Mouse (Mus musculus) adrenal gland, adult 18-20 months (tissue): ENCODE measurements around the gene U2af2. TPM values are rescaled to one million over a fixed set of nuclear protein-coding genes. Genes with fewer than 3 reads are reported as not detected.

Source experiments
- DNase-seq, 2 experiments: peaks; one replicate each; pipeline ENCODE4 v3.0.0; 2021 to 2022; ENCODE audit warnings: low spot score in 2 of 2
- total RNA-seq, 2 experiments: library from RNA; stranded (reverse); gene quantifications; 1 replicate in 1 of 2; 2 replicates in 1 of 2; pipeline ENCODE4 v1.2.3; 2021

Gene U2af2
- total RNA-seq, 2 experiments from 2014 or later: 145 to 156 TPM

DNA sequence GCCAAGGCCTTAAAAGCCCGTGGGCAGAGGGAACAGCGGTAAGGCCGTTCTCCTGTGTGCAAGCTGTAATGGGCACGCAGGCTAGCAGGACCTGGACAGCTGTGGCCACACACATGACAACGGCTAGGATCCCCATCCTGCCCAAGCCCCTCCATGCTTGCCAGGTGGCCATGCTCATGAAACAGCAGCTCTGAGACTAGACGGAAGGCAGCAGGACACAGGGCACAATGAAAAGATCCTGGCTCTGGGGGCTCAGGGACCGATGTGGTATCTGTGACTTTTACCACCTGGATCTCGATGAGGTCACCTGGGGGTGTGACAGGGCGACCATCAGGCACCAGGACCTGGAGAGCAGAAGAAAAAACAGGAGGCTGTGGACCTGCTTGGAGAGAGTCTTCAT lies 25.8 kb upstream of the U2af2 start:
- no peak for DNase-seq

DNA sequence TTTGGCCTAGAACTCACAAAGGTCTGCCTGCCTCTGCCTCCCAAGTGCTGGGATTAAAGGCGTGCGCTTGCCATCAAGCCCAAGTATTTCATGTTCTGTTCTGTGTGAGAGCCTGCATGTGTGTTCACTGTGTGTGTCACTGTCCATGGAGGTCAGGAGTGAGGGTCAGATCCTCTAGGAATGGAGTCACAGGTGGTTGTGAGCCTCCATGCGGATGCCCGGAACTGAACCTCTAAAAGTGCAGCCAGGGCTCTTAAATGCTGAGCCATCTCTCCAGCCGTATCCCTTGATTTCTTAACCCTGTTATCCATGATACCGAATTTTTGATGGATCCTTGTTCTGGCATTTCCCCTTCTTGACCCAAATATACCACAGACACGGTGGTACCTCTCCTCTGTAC lies 24.9 kb upstream of the U2af2 start:
- DNase-seq: no peak

DNA sequence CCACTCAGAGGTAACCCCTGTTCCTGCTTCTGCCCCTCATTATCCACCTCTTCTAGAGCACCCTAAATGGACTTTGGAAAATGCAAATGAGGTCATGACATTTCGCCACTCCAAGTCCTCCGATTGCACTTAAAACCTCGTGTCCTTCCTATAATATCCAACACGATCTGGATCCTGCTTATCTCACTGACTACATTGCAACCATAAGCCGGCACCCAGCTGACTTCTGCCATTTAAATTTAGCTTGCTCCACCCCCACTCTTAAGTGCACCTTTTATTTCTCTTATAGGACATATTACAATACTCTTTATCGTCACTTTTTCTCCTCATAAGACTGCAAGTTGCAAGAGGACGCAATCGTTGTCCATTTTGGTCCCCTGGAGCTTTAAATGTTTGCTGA lies 24.5 kb upstream of the U2af2 start:
- no peak for DNase-seq

DNA sequence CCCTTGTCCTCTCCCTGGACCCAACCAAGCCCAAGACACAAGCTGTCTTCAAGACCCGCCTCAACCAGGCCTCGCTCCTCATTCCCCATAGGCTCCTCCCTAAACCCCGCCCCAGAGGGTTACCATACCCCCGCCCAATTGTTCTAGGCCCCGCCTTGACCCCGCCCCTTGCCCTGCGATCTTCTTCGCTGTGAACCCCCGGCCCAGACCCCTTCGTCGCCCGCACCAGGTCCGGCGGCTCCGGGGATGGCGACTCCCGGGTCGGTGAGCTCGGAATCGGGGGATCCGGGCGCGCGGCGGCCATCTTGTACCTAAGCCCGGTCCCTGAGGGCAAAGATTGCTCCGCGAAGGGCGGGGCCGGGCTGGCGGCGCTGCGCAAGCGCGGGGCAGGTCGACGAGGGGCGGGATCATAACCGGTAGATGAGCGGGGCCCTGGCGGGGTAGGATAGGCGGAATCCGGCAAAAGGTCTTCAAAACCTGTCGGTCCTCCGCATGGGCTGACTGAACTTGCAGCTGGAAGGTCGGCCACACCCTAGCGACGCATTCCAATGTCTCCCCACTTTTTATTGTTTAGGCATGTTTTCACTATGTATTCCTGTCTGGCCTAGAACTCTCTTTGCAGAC lies 23.7 kb upstream of the U2af2 start, which contains the start of gene Zfp784:
Gene Zfp784 (minus strand): TSS at position 338 of the 624 bp plus-strand sequence.
- peak; percentile 91 to 92 for DNase-seq

DNA sequence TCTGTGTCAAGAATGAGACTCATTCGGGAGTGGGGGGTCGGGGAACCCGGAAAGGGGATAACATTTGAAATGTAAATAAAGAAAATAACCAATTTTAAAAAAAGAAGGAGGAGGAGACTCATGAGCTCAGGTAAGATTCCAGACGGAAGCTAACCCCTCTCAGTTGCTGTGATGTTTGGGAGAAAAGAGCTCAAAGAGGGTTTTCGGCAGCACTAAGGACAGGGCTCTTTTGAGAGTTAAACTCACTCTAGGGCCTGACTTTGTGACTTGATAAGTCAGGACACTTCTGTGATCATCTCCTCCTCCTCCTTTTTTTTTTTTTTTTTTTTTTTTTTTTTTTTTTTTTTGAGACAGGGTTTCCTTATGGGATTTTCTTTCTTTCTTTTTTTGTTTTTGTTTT lies 23.0 kb upstream of the U2af2 start:
- DNase-seq: no peak

DNA sequence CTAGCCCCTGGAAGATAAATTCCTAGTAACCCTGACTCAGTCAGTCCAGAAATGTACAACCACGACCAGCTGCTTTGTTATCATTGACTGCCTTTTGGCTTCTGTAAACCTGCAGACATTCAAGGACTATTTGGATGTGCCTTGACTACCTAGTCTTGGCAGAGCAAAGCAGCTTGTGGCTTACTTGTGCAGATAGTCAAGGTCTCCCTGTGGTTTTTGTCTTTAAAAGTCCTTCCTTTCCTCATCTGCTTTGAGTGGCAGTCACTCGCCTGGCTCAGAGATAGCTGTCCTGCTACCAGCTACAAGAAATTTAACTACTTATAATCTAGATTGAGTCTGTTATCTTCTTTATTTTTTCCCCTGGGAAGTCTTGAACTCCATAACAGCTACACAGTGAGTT lies 17.0 kb upstream of the U2af2 start:
- no peak for DNase-seq

DNA sequence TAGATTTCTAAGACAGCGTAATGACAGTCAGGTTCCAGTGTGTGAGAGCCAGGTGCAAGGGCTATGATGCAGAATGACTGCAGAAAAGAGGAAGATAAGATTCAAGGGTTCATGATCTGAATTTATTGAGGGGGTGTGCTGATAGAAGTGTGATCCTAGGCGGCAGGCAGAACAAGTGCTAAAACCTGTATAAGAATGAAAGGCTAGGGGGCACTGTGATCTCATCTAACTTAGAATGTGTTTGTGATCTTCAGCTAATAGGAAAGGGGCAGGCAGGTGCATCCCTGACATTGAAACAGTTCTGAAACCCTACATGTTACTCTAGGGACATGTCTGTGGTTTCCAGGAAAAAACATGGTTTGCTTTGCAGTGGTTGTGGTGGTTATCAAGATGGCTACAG lies 15.8 kb upstream of the U2af2 start:
- no peak for DNase-seq

DNA sequence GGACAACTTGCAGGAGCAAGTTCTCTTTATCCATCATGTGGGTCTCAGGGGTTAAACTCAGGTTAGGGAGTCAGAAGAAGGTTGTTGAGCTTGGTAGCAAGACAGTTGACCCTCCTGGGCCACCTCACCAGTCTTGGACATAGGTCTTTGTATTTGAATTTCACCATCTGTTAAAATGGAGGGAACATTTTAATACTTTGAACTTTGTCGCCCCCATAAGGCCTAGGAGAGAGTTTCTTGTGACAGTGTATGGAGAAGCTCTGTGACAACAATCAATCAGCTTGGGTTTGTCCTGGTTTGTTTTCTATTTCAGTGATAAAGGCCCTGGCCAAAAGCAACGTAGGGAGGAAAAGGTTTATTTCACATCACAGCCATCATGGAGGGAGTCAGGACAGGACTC lies 14.6 kb upstream of the U2af2 start:
- no peak for DNase-seq

DNA sequence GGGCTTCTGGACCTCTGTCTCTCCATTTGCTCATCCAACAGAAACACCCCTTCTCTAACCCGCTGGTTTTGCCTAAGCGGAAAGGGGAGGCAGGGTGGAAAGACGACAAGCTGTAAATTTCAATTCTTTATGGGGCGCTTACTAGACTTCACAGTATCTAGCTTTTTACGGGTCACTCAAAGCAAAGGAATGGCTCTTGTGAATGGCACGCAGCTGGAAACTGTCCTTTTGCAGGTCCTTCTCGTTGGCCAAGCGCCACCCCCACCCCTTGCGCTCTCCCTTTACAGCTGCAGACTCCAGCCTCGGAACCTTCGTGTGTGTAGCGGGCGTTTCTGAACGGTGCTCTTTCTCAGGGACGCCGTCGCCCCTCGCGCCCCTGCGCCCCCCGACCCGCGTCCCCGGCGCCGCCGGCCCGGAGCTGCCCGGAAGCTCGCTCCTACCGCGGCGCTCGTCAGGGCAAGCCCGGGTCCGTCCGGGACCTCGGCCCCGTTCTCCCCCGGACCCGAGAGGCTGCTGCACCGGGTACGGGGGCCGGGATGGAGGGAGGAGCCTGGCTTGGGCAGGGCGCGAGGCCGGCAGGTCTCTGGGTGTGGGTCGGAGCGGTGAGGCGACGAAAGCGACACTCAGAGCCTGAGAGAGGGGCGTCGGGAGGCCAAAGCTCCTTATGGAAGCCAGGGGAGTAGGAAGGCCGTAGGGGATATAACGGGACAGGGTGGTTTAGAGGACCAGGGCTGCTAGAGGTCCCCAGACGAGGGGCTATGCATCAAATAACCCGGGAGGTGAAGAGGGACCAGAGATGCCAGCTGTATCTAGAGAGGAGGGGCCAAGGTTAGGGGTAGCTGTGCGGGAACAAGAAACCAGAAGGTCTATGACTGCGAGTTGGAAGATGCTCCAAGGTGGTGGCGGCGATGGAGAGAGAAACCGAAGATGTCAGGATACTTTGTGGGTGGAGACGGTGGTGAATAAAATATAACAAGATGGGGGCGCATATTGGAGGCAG lies 10.4 kb upstream of the U2af2 start, which contains the start of gene Zfp580:
Gene Zfp580 (plus strand): TSS at position 346 of the 1,000 bp plus-strand sequence.
- DNase-seq: peak; percentile 71 to 78

DNA sequence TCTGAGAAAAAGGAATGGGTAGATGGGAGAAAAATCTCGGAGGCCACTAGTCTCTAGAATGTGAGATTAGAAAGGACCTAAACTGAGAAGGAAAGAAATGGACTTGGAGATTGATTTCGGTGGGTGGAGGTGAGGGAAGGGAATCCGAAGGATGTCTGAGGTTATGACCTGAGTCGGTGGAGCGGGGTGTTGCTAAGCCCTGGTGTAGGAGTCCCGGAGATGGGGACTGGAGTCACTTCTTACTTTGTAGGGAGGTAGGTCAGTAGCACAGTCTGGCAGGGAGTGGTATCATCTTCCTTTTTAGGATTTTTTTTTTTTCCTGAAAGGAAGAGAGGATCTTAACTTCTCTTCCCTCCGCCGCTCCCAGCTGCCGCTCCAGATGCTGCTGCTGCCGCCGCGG lies 9.5 kb upstream of the U2af2 start:
- DNase-seq: no peak

DNA sequence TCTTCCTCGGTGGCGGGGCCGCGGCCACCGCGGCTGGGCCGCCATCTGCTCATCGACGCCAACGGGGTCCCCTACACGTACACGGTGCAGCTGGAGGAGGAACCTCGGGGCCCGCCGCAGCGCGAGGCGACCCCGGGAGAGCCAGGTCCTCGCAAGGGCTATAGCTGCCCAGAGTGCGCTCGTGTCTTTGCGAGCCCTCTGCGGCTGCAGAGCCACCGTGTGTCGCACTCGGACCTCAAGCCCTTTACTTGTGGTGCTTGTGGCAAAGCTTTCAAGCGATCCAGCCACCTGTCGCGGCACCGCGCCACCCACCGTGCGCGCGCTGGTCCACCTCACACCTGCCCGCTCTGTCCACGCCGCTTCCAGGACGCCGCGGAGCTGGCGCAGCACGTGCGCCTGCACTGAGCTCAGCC lies 9.0 kb upstream of the U2af2 start:
- DNase-seq: no peak

DNA sequence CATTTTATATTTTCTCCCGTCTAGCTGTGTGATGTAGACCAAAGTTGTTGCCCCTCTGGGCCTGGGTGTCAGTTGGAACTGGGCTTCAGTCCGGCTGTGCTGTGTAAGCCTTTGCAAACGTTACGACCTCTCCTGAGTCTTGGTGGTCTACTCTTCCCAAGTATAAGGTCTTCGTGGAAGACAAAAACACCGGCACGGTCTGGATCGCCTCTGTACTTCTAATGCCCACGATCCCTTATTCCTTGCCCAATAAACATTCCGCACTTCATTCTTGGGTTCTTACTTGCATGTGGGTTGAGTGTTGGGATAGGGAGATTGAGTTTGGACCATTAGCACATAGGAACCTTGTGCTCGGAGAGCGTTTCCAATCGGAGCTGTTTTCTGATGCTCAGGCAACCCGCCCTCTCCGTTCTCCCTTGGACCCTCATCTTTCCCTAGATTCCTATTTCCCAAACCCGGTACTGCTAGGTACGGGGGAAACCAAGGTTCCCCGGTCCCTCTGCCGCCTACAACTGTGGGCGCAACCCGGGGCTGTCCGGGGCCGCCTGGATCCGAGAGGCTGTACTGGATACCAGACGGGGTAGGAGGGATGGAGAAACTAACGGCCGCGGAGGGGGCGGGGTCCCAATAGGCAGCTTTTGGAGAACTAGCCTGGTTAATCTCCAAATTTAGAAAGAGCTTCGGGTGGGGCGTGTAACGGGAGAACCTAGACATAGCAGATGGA lies 8.3 kb upstream of the U2af2 start:
- DNase-seq: no peak

DNA sequence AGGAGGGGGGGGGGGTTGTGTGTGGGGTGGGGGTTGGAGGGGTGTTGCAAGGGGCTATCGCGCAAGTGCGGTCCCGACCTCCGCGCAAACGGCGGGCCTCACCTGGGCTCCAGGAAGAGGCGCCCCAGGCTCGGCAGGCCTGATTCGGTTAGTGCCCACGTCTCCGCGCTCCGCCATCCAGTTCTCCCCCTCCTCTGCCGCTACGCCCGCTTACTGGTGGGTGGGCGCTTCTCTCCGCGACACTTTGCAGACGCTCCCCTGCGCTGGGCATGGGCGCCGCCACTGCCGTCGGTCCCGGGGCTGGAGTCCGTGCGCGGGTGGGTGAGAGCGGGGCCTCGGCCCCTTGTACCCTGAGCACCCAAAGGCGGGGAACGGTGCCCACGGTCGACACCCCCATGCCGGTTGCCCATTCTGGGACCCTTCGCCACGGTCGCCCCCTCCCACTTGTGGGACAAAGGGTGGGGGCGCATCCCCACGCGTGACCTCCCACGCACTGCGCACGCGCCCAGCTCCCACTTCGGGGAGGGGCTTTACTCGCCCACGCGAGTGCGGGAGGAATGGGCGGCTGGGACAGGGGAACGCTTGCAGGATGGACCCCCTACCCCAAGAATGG lies 5.2 kb upstream of the U2af2 start:
- DNase-seq: no peak

DNA sequence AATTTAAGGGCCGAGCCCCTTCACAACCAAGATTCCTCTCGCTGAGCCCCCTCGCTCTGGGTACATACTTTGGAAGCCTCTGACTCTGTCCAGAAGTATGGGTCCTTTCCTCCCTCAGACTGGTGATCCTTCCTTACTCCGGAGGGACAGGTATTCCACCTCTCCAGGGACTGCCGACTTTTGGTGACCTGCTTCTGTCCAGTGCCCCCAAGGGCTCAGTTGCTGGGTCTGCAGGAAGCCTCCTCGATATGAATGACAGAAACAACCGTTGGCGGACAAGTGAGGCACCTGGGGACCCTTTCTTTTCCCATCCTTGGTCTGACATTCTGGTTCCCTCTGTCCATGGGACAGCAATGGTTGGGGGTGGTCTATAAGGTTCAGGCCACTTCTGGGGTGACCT lies 4.6 kb upstream of the U2af2 start:
- no peak for DNase-seq

DNA sequence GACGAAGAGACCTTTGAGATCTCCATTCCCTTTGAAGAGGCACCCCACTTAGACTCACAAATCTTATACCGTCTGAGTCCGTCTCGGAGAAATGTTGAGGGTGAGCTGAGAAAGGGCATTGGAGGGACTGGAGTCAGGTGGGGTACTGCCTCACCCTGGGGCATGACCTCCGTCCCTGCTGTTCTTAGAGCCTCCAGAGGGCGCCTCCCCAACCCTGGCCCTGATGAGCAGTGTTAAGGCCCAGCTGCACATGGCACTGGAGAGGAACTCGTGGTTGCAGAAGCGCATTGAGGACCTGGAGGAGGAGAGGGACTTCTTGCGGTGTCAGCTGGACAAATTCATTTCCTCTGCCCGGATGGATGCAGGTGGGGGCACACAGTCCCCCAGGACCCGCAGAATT lies 4.1 kb upstream of the U2af2 start:
- DNase-seq: no peak

DNA sequence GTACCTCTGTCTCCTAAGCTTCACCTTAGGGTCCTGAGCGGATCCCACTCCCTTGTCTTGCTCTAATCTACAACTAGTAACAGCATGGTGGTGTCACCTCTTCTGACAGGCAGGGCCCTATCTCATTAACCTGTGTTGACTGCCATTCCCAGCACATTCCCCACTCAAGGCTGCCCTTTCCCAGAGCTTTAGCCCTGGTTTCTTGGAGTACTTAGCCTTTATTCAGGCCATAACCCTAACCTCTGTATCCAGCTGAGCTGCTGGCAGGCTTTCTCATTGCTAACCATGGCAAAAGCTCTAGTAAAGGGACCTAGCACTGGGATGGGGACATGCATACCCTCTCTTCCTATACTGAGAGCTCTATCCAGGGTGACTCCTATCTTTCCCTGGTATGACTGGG lies 3.3 kb upstream of the U2af2 start:
- no peak for DNase-seq

DNA sequence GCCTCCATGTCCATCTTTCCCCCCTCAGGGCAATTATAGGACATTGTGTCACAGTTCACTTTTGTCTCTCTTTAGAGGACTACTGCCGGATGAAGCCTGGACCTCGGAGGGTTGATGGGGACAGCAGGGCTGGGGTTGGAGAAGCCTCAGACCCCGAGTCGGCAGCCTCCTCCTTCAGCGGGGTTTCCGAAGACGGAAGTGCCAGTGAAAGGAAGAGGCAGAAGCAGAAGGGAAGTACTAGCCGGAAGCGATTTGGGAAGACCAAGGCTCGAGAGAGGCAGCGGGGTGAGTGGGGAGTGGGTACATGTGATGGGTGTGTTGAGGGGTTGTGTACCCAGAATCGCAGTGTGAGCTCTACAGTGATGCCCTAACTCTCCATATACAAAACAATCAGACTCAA lies 2.5 kb upstream of the U2af2 start:
- DNase-seq: no peak

DNA sequence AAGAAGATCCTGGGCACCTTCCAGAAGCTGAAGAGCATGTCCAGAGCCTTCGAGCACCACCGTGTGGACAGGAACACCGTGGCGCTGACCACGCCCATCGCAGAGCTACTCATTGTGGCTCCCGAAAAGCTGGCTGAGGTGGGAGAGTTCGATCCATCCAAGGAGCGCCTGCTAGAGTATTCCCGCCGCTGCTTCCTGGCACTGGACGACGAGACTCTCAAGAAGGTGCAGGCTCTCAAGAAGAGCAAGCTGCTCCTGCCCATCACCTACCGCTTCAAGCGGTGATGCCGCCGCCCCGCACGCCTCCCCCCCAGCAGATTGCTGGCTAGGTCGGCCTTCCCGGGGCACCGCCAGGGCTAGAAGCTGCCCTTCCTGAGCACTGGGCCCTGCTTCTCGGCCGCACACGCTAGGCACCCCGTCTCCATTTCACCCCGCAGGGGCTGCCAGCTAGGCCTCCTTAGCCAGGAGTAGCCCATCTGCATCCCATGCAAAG lies 1.7 kb upstream of the U2af2 start:
- peak; percentile 71 for DNase-seq

DNA sequence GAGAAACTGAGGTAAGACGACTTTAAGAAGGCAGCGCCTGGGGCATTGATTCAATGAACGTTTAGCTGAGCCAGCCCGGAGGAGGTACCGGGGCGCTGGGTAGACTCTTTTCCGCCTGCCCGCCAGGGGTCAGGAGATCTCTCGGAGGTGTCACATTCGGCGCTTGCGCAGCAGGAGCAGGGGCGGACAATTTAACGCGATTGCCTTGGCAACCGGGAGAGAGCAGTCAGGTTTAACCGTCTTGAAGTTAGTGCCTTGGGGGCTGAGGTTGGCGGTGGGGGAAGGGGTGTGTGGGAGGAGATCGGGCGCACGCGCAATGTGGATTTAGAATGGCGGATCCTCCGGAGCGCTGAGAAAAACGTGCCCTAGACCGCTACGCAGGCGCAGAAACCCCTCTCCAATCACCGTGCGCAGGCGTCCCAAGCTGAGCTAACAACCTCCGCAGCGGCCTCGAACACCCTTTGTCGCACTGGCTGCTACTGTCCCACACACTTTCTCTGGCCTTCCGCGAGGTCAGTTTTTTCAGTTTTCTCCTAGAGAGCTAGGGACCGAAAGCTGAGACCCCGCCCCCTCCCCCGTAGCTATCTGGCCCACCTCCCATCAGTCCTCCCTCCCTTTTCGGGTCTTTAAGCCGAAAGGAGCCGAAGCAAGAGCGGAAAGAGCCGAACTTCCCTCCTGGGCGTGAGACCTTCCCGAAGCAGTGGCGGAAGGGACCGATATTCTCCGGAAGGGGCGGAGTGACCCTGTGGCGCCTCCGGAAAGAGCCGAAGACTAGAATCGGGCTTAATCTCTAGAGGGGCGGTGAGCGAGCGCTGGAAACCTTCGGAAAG lies 784 bp upstream of the U2af2 start:
- peak; percentile 93 to 95 for DNase-seq

DNA sequence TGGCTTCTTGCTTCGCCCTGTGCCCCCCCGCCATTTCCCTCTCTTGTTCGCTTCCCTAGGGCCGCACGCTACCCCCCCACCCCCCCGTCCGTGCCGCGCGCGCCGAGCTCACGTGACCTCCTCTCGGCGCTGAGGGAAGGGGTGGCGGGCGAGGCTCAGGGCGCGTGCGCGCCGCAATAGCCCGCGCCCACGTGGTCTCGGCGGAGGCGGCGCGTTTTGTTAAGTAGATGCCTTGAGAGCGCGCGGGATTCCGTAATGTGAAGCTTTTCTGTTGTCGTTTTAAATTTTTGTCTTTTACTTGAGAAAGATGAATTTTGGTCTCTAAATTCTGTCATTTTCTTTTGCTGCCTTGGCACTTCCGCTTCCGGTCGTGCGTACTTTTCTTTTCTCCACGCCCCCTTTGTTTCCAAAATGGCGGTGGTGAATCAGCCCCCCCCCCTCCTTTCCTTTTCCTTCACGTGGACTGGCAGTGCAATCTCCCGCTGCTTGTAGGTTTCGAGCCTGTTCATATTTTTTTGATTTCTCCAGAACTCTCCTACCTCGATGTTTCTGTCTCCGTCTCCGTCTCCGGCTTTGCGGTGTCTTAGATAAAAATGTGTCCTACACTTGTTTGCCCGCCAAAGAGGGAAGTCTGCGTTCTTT lies 538 bp downstream of the U2af2 start:
- DNase-seq: peak in 1 of 2 experiments; percentile 50
